13 mouse cellular contexts compared by ENCODE assay signal in the genomic region with DNA sequence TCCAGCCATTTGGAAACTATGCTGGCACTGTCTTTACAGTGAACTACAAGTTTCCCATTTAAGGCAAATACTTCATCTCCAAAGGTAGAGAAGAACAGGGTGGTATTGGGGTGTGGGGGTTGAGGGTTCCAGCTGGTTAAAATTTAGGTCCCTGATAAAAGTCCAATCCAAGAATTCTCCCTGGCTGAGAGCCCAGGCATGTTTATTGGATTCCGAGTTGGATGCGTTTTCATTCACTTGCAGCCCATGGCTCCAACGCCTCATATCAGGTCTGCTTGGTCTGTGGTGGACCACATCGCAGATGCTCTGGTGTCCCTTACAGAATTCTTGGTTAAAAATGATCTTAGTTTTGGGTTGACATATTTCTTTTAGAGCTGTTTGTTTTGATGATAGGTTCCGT. TPM values are rescaled to one million over a fixed set of nuclear protein-coding genes. Genes with fewer than 3 reads are reported as not detected.
A peak's percentile ranks its signal among the peaks of the same experiment; 100 is the strongest.
DNase-seq lines count a peak whose midpoint lies in the region; ATAC-seq and TF ChIP-seq lines count a peak whose summit lies in the region.
"Had no signal": no experiment of that assay in that cellular context is flagged by ENCODE, and none has a peak within 500 bp of the region (broad histone marks: within the 10 kb centered on the region; RNA-seq: fewer than 3 reads in every experiment).

No protein-coding gene starts in this region.

- no peaks in the 10 kb centered on the region for H3K36me3 ChIP-seq in heart, embryonic 12.5 days
- H3K36me3 ChIP-seq in lung, embryonic 16.5 days (ENCODE audit: control insufficient read depth, insufficient read depth, low read length) = no peaks in the 10 kb centered on the region
- H3K36me3 ChIP-seq in kidney, adult 2 months (ENCODE audit: control insufficient read depth, insufficient read depth, low read length) = no peaks in the 10 kb centered on the region
- H3K36me3 ChIP-seq in limb, embryonic 14.5 days (ENCODE audit: control insufficient read depth, insufficient read depth, low read length) = no peaks in the 10 kb centered on the region

- 46% methylated on average over 5 of the region's 5 CpGs for WGBS in heart, embryonic 12.5 days
- WGBS in lung, embryonic 16.5 days = 29% methylated on average over 5 of the region's 5 CpGs
- 37% methylated on average over 5 of the region's 5 CpGs for WGBS in kidney, adult 2 months
- WGBS in limb, embryonic 14.5 days = 20% methylated on average over 5 of the region's 5 CpGs

- H3K4me2 ChIP-seq in heart, embryonic 12.5 days = no peak overlapping the region
- no peak overlapping the region for H3K4me2 ChIP-seq in lung, embryonic 16.5 days (ENCODE audit: low read depth, low read length)
- H3K4me2 ChIP-seq in limb, embryonic 14.5 days (replicated peaks; ENCODE audit: low read depth, low read length, severe bottlenecking) = peak overlapping the region; percentile 28; the same call in 1 of the 2 replicates

- H3K27ac ChIP-seq in heart, embryonic 12.5 days (ENCODE audit: poor library complexity, severe bottlenecking) = no peak overlapping the region
- peak overlapping the region; percentile 57 for H3K27ac ChIP-seq in lung, embryonic 16.5 days (ENCODE audit: low read length)
- H3K27ac ChIP-seq in kidney, adult 2 months (ENCODE audit: insufficient read depth, low read depth, low read length) = no peak overlapping the region
- peak overlapping the region; percentile 77 for H3K27ac ChIP-seq in limb, embryonic 14.5 days (replicated peaks; ENCODE audit: low read depth, low read length)
- H3K27ac ChIP-seq: liver, embryonic 14.5 days had no signal

- no peaks in the 10 kb centered on the region for H3K9me3 ChIP-seq in heart, embryonic 12.5 days (replicated peaks)
- no peaks in the 10 kb centered on the region for H3K9me3 ChIP-seq in lung, embryonic 16.5 days (ENCODE audit: control insufficient read depth, low read length)
- H3K9me3 ChIP-seq in limb, embryonic 14.5 days (ENCODE audit: control insufficient read depth, low read length) = no peaks in the 10 kb centered on the region

- ATAC-seq in heart, embryonic 12.5 days (ENCODE audit: insufficient number of reproducible peaks, low FRiP score) = no peak
- no peak for ATAC-seq in lung, embryonic 16.5 days (ENCODE audit: low read depth)
- no peak for ATAC-seq in limb, embryonic 14.5 days (ENCODE audit: low FRiP score, low read depth)

- no peak overlapping the region for H3K4me3 ChIP-seq in heart, embryonic 12.5 days
- no peak overlapping the region for H3K4me3 ChIP-seq in lung, embryonic 16.5 days (ENCODE audit: low read length)
- no peak overlapping the region for H3K4me3 ChIP-seq in kidney, adult 2 months (ENCODE audit: insufficient read depth, low read depth, low read length)
- H3K4me3 ChIP-seq in limb, embryonic 14.5 days (replicated peaks; ENCODE audit: low read length) = no peak overlapping the region

- TF ChIP-seq POLR2A in kidney, adult 2 months (IDR thresholded peaks at IDR 0.05; ENCODE audit: low read depth, low read length) = no peak
- no peak for TF ChIP-seq POLR2A in limb, embryonic 14.5 days (IDR thresholded peaks at IDR 0.05; ENCODE audit: borderline replicate concordance, extremely low read depth, insufficient read depth, insufficient read length)

- no peaks in the 10 kb centered on the region for H3K27me3 ChIP-seq in heart, embryonic 12.5 days (replicated peaks)
- H3K27me3 ChIP-seq in lung, embryonic 16.5 days (ENCODE audit: control insufficient read depth, insufficient read depth, low read depth, low read length) = no peaks in the 10 kb centered on the region; the same call in 1 of the 2 replicates
- H3K27me3 ChIP-seq in kidney, adult 2 months (replicated peaks; ENCODE audit: control insufficient read depth, insufficient read depth, low read length) = no peaks in the 10 kb centered on the region
- H3K27me3 ChIP-seq in limb, embryonic 14.5 days (ENCODE audit: control insufficient read depth, insufficient read depth, low read length) = no peaks in the 10 kb centered on the region

- no peak overlapping the region for H3K9ac ChIP-seq in heart, embryonic 12.5 days
- no peak overlapping the region for H3K9ac ChIP-seq in lung, embryonic 16.5 days (ENCODE audit: low read length)
- H3K9ac ChIP-seq in limb, embryonic 14.5 days (ENCODE audit: low read depth, low read length, severe bottlenecking) = no peak overlapping the region
- H3K9ac ChIP-seq: liver, embryonic 14.5 days had no signal

- DNase-seq in heart, adult 11 months = peak; percentile 92
- DNase-seq in lung, postnatal 36 days = no peak
- peak; percentile 80 for DNase-seq in kidney, adult 2 months
- peak; percentile 81 for DNase-seq in limb, embryonic 14.5 days (ENCODE audit: low spot score)
- DNase-seq in layer of hippocampus, postnatal 14 days (ENCODE audit: low spot score in 2 of 2) = no peak
- no peak for DNase-seq in gastrocnemius, postnatal 4 days (ENCODE audit: low spot score in 2 of 2)
- DNase-seq: adrenal gland, adult 2 months; spleen, adult 18-20 months; thymus, adult 2 months had no signal

- no peak for TF ChIP-seq CTCF in kidney, adult 2 months (conservative IDR thresholded peaks at IDR 0.05; ENCODE audit: insufficient read depth, insufficient read length, low read depth, low read length)

- H3K4me1 ChIP-seq in heart, embryonic 12.5 days (replicated peaks) = peaks cover 38% of the 10 kb centered on the region
- peaks cover 34% of the 10 kb centered on the region for H3K4me1 ChIP-seq in lung, embryonic 16.5 days (replicated peaks; ENCODE audit: control insufficient read depth, insufficient read depth, low read length)
- H3K4me1 ChIP-seq in kidney, adult 2 months (ENCODE audit: control insufficient read depth, insufficient read depth, low read length) = peaks cover 27% of the 10 kb centered on the region
- H3K4me1 ChIP-seq in limb, embryonic 14.5 days (ENCODE audit: control insufficient read depth, insufficient read depth, low read length) = peaks cover 56% of the 10 kb centered on the region

RNA-seq across cellular contexts. Expression of gene Il17rd, which starts 4.7 kb away (rescaled TPM):
- polyA plus RNA-seq in heart, embryonic 12.5 days (2016; fragmentation: Nextera tagmentation; extraction: Ambion mirVana) = 1.5 and 1.7 TPM in 2 replicates
- 1.9 and 2.0 TPM in 2 replicates for polyA plus RNA-seq in lung, embryonic 16.5 days (2015; fragmentation: Nextera tagmentation; extraction: Ambion mirVana)
- 3.3 and 3.8 TPM in 2 replicates for polyA plus RNA-seq in kidney, adult 2 months (2012; rRNA removed)
- 15.4 and 19.1 TPM in 2 replicates for polyA plus RNA-seq in limb, embryonic 14.5 days (2012; rRNA removed)
- polyA plus RNA-seq in limb, embryonic 14.5 days (2014; fragmentation: Nextera tagmentation; extraction: Ambion mirVana) = 6.0 and 9.3 TPM in 2 replicates
- total RNA-seq in layer of hippocampus, postnatal 14 days (2021) = 1 to 10 TPM; 3.9 to 4.3 TPM
- 10 to 100 TPM; 11.9 to 12.6 TPM for total RNA-seq in gastrocnemius, postnatal 4 days (2021)

RNA-seq across cellular contexts. Expression of gene Hesx1, which starts 49.2 kb away (rescaled TPM):
- polyA plus RNA-seq in heart, embryonic 12.5 days (2016; fragmentation: Nextera tagmentation; extraction: Ambion mirVana) = 0.26 and 0.52 TPM in 2 replicates
- polyA plus RNA-seq in lung, embryonic 16.5 days (2015; fragmentation: Nextera tagmentation; extraction: Ambion mirVana) = not detected in 2 replicates
- 0.12 and 0.19 TPM in 2 replicates for polyA plus RNA-seq in kidney, adult 2 months (2012; rRNA removed)
- 0.14 TPM in 1 of 2 replicates, not detected in the other for polyA plus RNA-seq in limb, embryonic 14.5 days (2012; rRNA removed)
- not detected in 2 replicates for polyA plus RNA-seq in limb, embryonic 14.5 days (2014; fragmentation: Nextera tagmentation; extraction: Ambion mirVana)
- total RNA-seq in layer of hippocampus, postnatal 14 days (2021) = not detected
- under 1 TPM in 1 of 2 experiments, not detected in 1; 0.47 TPM for total RNA-seq in gastrocnemius, postnatal 4 days (2021)
- total RNA-seq: adrenal gland, adult 2 months had no signal
- polyA plus RNA-seq: adrenal gland, adult 2 months; cortical plate, adult 2 months; thymus, adult 2 months had no signal

Comparison
In these comparisons a context has a peak if more than half of its experiments do, and no peak if none do; other contexts are left out.
1. DNase-seq: peak in heart, adult 11 months (single experiment), kidney, adult 2 months (single experiment) and limb, embryonic 14.5 days (single experiment); none in lung, postnatal 36 days (single experiment), layer of hippocampus, postnatal 14 days (0 of 2) and gastrocnemius, postnatal 4 days (0 of 2).
2. H3K27ac ChIP-seq: peak in lung, embryonic 16.5 days (single experiment) and limb, embryonic 14.5 days (single experiment); none in heart, embryonic 12.5 days (single experiment) and kidney, adult 2 months (single experiment).